Mouse (Mus musculus) liver, postnatal 0 days (tissue): Measurements from ENCODE around the gene Immp2l.

Source experiments
- CTCF ChIP-seq: sonication (generic); IDR thresholded peaks from 2 replicates; pipeline ENCODE4 v1.5.1; 2016; ENCODE audit warnings: antibody characterized with exemption, low read depth
- EP300 ChIP-seq: IDR thresholded peaks from 2 replicates; pipeline ENCODE4 v1.6.1; 2016; ENCODE audit warnings: antibody characterized with exemption, low read depth, mild to moderate bottlenecking

DNA sequence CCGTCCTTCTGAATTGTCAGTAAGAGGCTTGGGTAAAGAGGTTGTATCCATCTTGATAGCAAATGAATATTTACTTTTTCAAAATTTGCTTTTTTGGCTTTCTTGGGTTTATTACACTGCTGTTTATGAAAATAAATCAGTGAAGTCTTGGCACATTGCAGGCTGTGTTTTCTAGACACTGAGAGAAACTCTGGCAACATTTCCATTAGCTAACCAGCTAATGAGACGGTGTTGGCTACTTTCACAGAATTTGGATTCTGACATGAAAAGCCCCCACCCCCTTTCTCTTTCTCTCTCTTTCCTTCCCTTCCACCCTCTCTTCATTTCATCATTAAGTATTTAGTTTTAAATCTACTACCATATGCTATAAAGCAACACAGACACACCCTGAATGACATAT is 496.4 kb downstream of the Immp2l start:
- TF ChIP-seq CTCF (no peak), EP300 (no peak)
